Mouse (Mus musculus) lung, embryonic 14.5 days (tissue): ENCODE measurements around the gene Oprd1. TPM values are rescaled to one million over a fixed set of nuclear protein-coding genes. Genes with fewer than 3 reads are reported as not detected.

Experiments used
- ATAC-seq: fragments of 200-750 bp; cut with Nextera tagmentation; 2 replicates; pipeline ENCODE4 v1.8.0; 2017; ENCODE audit warnings: mild to moderate bottlenecking, moderate TSS enrichment, moderate library complexity; ENCODE audit not compliant: insufficient read depth
- DNase-seq: peaks from one replicate; pipeline ENCODE4 v3.0.0-alpha.2; 2015
- H3K27ac ChIP-seq: fragments of 300-500 bp; sonication (generic); 2 replicates; pipeline ENCODE4 v1.5.1; 2014; ENCODE audit warnings: low read depth, mild to moderate bottlenecking, moderate library complexity
- H3K27me3 ChIP-seq: fragments of 300-500 bp; sonication (generic); 2 replicates; pipeline ENCODE4 v1.6.1; 2014; ENCODE audit warnings: low read length, control low read depth; ENCODE audit not compliant: insufficient read depth
- H3K36me3 ChIP-seq: fragments of 300-500 bp; sonication (generic); 2 replicates; pipeline ENCODE4 v1.6.1; 2014; ENCODE audit warnings: control low read depth; ENCODE audit not compliant: insufficient read depth
- H3K4me1 ChIP-seq: fragments of 300-500 bp; sonication (generic); 2 replicates; pipeline ENCODE4 v1.6.1; 2014; ENCODE audit warnings: antibody characterized with exemption, control low read depth; ENCODE audit not compliant: insufficient read depth
- H3K4me2 ChIP-seq: fragments of 300-500 bp; sonication (generic); 2 replicates; pipeline ENCODE4 v1.6.1; 2014; ENCODE audit warnings: mild to moderate bottlenecking
- H3K4me3 ChIP-seq: fragments of 300-500 bp; sonication (generic); 2 replicates; pipeline ENCODE4 v1.5.1; 2014; ENCODE audit warnings: low read depth, low read length
- H3K9ac ChIP-seq: fragments of 300-500 bp; sonication (generic); 2 replicates; pipeline ENCODE4 v1.6.1; 2014
- H3K9me3 ChIP-seq: fragments of 300-500 bp; sonication (generic); 2 replicates; pipeline ENCODE4 v1.6.1; 2016; ENCODE audit warnings: low read depth, low read length, control low read depth
- CTCF ChIP-seq: IDR thresholded peaks from 2 replicates; pipeline ENCODE4 v1.5.1; 2016; ENCODE audit warnings: antibody characterized with exemption, low read depth
- WGBS: fragments of 180-500 bp; shearing (Covaris S2); extraction: QIAGEN DNeasy Blood & Tissue Kit; methylation state at CpG from one replicate; pipeline ENCODE4 v1.1.7; 2014; 5-methylcytosine and 5-hydroxymethylcytosine counted together
- polyA plus RNA-seq: library from polyadenylated mRNA; unstranded; fragments of >200 nt; fragmentation: Nextera tagmentation; extraction: Ambion mirVana; gene quantifications from 2 replicates; pipeline ENCODE4 v1.2.1, GENCODE M21; 2014

Gene Oprd1
- polyA plus RNA-seq, 1 experiment from 2014 or later: 0.04 TPM

GRCm38 (mm10) chr4:132133381-132133780 lies 10.9 kb downstream of the Oprd1 start:
- H3K4me3 ChIP-seq: no peak overlapping the region
- no peak overlapping the region for H3K9ac ChIP-seq
- WGBS: 84% methylated on average over 5 of the region's 5 CpGs
- H3K27ac ChIP-seq: no peak overlapping the region
- DNase-seq (no peak), ATAC-seq (no peak)
- H3K4me1 ChIP-seq: no peaks in the 10 kb centered on the region
- TF ChIP-seq CTCF: no peak
- no peaks in the 10 kb centered on the region for H3K9me3 ChIP-seq
- H3K27me3 ChIP-seq: no peaks in the 10 kb centered on the region
- no peaks in the 10 kb centered on the region for H3K36me3 ChIP-seq
- no peak overlapping the region for H3K4me2 ChIP-seq

DNA sequence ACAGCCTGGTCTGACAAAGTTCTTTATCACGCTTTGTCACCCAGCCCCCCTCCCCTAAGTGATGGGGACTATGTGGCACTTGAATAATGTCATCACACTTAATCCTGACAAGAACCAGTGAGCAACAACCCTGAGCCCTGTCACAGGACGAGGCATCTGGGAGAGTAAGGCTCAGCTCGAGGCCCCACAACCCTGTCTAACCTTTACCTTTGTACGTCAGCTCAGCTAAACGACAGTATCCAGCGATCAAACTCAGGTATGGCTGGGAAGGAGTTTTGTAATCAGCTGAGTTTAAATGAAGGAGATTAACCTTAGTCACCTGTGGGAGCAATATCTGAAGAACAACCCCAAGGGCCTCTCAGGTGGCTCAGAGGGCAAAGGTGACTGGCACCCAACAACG lies 12.0 kb downstream of the Oprd1 start:
- no peak for TF ChIP-seq CTCF
- Histone ChIP-seq H3K27me3 (no peaks in the 10 kb centered on the region), H3K4me3 (no peak overlapping the region), H3K27ac (no peak overlapping the region), H3K9me3 (no peaks in the 10 kb centered on the region), H3K4me2 (no peak overlapping the region), H3K4me1 (no peaks in the 10 kb centered on the region), H3K9ac (no peak overlapping the region), H3K36me3 (no peaks in the 10 kb centered on the region)
- ATAC-seq (no peak), DNase-seq (no peak)
- WGBS: 64% methylated on average over 7 of the region's 7 CpGs

DNA sequence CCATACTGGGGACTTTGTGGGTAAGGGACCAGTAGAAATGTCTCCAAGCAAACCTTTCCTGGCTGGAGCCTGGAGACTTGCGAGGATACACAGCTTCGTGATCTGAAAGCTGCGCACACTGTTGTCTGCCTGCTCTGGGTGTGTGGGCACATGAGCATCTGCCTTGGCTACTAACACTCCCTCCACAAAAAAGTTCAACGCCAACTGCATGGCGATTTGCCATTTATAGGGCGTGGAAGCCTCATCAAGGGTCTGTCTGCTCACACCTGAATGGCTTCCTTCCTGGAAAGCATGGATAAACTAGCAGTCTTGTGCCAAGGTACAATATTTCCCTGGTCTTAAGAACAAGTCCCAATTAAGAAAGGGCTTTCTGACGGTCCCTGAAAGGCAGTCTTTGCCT lies 12.5 kb downstream of the Oprd1 start:
- no peak overlapping the region for H3K9ac ChIP-seq
- no peaks in the 10 kb centered on the region for H3K9me3 ChIP-seq
- no peak overlapping the region for H3K27ac ChIP-seq
- H3K36me3 ChIP-seq: no peaks in the 10 kb centered on the region
- H3K4me2 ChIP-seq: no peak overlapping the region
- no peak for DNase-seq
- H3K4me1 ChIP-seq: no peaks in the 10 kb centered on the region
- 89% methylated on average over 7 of the region's 7 CpGs for WGBS
- no peak for ATAC-seq
- no peak for TF ChIP-seq CTCF
- no peak overlapping the region for H3K4me3 ChIP-seq
- H3K27me3 ChIP-seq: no peaks in the 10 kb centered on the region

- H3K36me3 ChIP-seq: no peaks in the 10 kb centered on the region
- TF ChIP-seq CTCF: no peak
- WGBS: 81% methylated on average over 9 of the region's 9 CpGs
- no peak overlapping the region for H3K4me2 ChIP-seq
- DNase-seq (no peak), ATAC-seq (no peak)
- H3K27me3 ChIP-seq: no peaks in the 10 kb centered on the region
- H3K4me3 ChIP-seq: no peak overlapping the region
- no peak overlapping the region for H3K9ac ChIP-seq
- H3K9me3 ChIP-seq: no peaks in the 10 kb centered on the region
- H3K4me1 ChIP-seq: no peaks in the 10 kb centered on the region
- H3K27ac ChIP-seq: no peak overlapping the region
These were observed 13.2 kb downstream of the Oprd1 start for GRCm38 (mm10) chr4:132131116-132131515.

- TF ChIP-seq CTCF: no peak
These were observed 13.6 kb downstream of the Oprd1 start for GRCm38 (mm10) chr4:132130645-132131044.

DNA sequence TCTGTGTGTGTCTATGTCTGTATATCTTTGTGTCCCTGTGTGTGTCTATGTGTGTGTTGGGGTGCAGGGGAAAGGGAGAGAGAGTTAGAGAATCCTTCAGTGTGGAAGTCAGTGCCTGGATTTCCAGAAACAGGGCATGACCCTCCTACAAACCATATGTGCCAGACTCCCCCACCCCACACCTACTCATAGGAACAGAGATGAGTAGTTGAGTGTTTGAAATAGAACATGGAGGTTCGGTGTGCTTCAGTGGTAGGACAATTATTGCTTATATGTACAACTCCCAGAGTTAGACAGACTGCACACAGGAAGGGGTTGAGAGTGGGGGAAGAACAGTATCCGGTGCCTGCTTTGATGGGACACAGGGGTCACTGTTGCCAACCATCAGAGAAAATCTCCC lies 14.2 kb downstream of the Oprd1 start:
- no peaks in the 10 kb centered on the region for H3K4me1 ChIP-seq
- H3K9ac ChIP-seq: no peak overlapping the region
- no peak overlapping the region for H3K27ac ChIP-seq
- DNase-seq: no peak
- no peak overlapping the region for H3K4me2 ChIP-seq
- no peak overlapping the region for H3K4me3 ChIP-seq
- H3K9me3 ChIP-seq: no peaks in the 10 kb centered on the region
- no peak for ATAC-seq
- no peaks in the 10 kb centered on the region for H3K36me3 ChIP-seq
- 63% methylated on average over 2 of the region's 2 CpGs for WGBS
- no peak for TF ChIP-seq CTCF
- H3K27me3 ChIP-seq: no peaks in the 10 kb centered on the region

More at GRCm38 (mm10) chr4:132130645-132131044, 13.6 kb downstream of the Oprd1 start:
- Histone ChIP-seq H3K36me3 (no peaks in the 10 kb centered on the region), H3K4me2 (no peak overlapping the region), H3K27me3 (no peaks in the 10 kb centered on the region), H3K4me3 (no peak overlapping the region), H3K27ac (no peak overlapping the region), H3K4me1 (no peaks in the 10 kb centered on the region), H3K9ac (no peak overlapping the region), H3K9me3 (no peaks in the 10 kb centered on the region)
- no peak for ATAC-seq
- no peak for DNase-seq
- 65% methylated on average over 10 of the region's 11 CpGs for WGBS

- Histone ChIP-seq H3K9me3 (no peaks in the 10 kb centered on the region), H3K4me2 (no peak overlapping the region), H3K36me3 (no peaks in the 10 kb centered on the region), H3K4me1 (no peaks in the 10 kb centered on the region), H3K27me3 (no peaks in the 10 kb centered on the region), H3K27ac (no peak overlapping the region), H3K9ac (no peak overlapping the region), H3K4me3 (no peak overlapping the region)
- ATAC-seq (no peak), DNase-seq (no peak)
- no peak for TF ChIP-seq CTCF
- 25% methylated on average over 6 of the region's 6 CpGs for WGBS
These were observed 15.2 kb downstream of the Oprd1 start for GRCm38 (mm10) chr4:132128997-132129636.
